Mouse (Mus musculus) kidney, adult 2 months (tissue): Measurements from ENCODE around the gene Abcd3. TPM values are rescaled to one million over a fixed set of nuclear protein-coding genes. Genes with fewer than 3 reads are reported as not detected.

Experiments used
- DNase-seq: peaks from one replicate; pipeline ENCODE4 v3.0.0; 2021
- H3K27ac ChIP-seq: fragments of 200-500 bp; 2 replicates; pipeline ENCODE4 v1.5.1; 2012; ENCODE audit warnings: low read depth, low read length, control low read depth, inconsistent platforms; ENCODE audit not compliant: insufficient read depth
- H3K27me3 ChIP-seq: fragments of 200-500 bp; replicated peaks from 2 replicates; pipeline ENCODE4 v1.6.1; 2012; ENCODE audit warnings: mild to moderate bottlenecking, moderate library complexity, low read length, inconsistent platforms; ENCODE audit not compliant: control insufficient read depth, insufficient read depth
- H3K36me3 ChIP-seq: fragments of 200-500 bp; 2 replicates; pipeline ENCODE4 v1.6.1; 2012; ENCODE audit warnings: mild to moderate bottlenecking, moderate library complexity, low read length, inconsistent platforms; ENCODE audit not compliant: control insufficient read depth, insufficient read depth
- H3K4me1 ChIP-seq: fragments of 200-500 bp; 2 replicates; pipeline ENCODE4 v1.6.1; 2011; ENCODE audit warnings: low read length; ENCODE audit not compliant: control insufficient read depth, insufficient read depth
- H3K4me3 ChIP-seq: fragments of 200-500 bp; 2 replicates; pipeline ENCODE4 v1.5.1; 2011; ENCODE audit warnings: mild to moderate bottlenecking, low read depth, low read length, control low read depth; ENCODE audit not compliant: insufficient read depth
- CTCF ChIP-seq: fragments of 200-500 bp; conservative IDR thresholded peaks from 2 replicates; pipeline ENCODE4 v1.5.1; 2011; ENCODE audit warnings: low read depth, mild to moderate bottlenecking, control low read depth, low read length, moderate library complexity, mixed read lengths; ENCODE audit not compliant: insufficient read depth, insufficient read length
- POLR2A ChIP-seq: fragments of 200-500 bp; IDR thresholded peaks from one replicate; pipeline ENCODE4 v1.6.1; 2011; ENCODE audit warnings: low read depth, low read length, control low read depth
- WGBS: fragments of 180-500 bp; shearing (Covaris S2); methylation state at CpG from one replicate; pipeline ENCODE4 v1.1.7; 2018; 5-methylcytosine and 5-hydroxymethylcytosine counted together
- polyA plus RNA-seq: library from polyadenylated mRNA; depleted of rRNA; stranded (reverse); fragments of >200 nt; gene quantifications from 2 replicates; pipeline ENCODE4 v1.2.3, GENCODE M21; 2012; rRNA removed

The Abcd3 gene
- polyA plus RNA-seq, 1 experiment = 48.2 TPM

- TF ChIP-seq CTCF (no peak), POLR2A (no peak)
- DNase-seq = no peak
- WGBS = 96% methylated on average over 7 of the region's 7 CpGs
Measured at GRCm38 (mm10) chr3:121710894-121711531, 104.1 kb downstream of the Abcd3 start.

More at GRCm38 (mm10) chr3:121710894-121711531, 104.1 kb downstream of the Abcd3 start:
- peaks cover 16% of the 10 kb centered on the region for H3K4me1 ChIP-seq
- H3K27ac ChIP-seq = no peak overlapping the region
- no peaks in the 10 kb centered on the region for H3K36me3 ChIP-seq
- no peaks in the 10 kb centered on the region for H3K27me3 ChIP-seq
- no peak overlapping the region for H3K4me3 ChIP-seq

Other genes starting within 250 kb of the Abcd3 start
- not detected in 2 replicates for gene 4930432M17Rik, start 144.5 kb downstream of the Abcd3 start, polyA plus RNA-seq
- gene F3, start 91.8 kb downstream of the Abcd3 start, polyA plus RNA-seq = 16.8 and 17.4 TPM in 2 replicates
- gene Arhgap29, start 137.2 kb upstream of the Abcd3 start, polyA plus RNA-seq = 28.4 and 31.7 TPM in 2 replicates
- gene Abca4, start 229.1 kb upstream of the Abcd3 start, polyA plus RNA-seq = 8.2 and 9.9 TPM in 2 replicates